Mouse (Mus musculus): ENCODE measurements around the gene Zscan12. TPM values are rescaled to one million over a fixed set of nuclear protein-coding genes. Genes with fewer than 3 reads are reported as not detected.
"Not testable (repeated sequence)": the region's sequence is repeated elsewhere in the genome, so short reads cannot be mapped to it uniquely, and the experiment has no call there.

Gene Zscan12
- polyA plus RNA-seq, 1 experiment from 2014 or later = 7.7 TPM

GRCm38 (mm10) chr13:21350593-21350992 is 12.0 kb upstream of the Zscan12 start:
- no peak for ATAC-seq (ENCODE audit: extremely low read depth, insufficient number of reproducible peaks, low FRiP score, low TSS enrichment)
- H3K9me3 ChIP-seq = no peaks in the 10 kb centered on the region
- no peak overlapping the region for H3K9ac ChIP-seq
- H3K27ac ChIP-seq (replicated peaks) = no peak overlapping the region
- H3K4me2 ChIP-seq = no peak overlapping the region
- no peaks in the 10 kb centered on the region for H3K27me3 ChIP-seq (replicated peaks)
- no peaks in the 10 kb centered on the region for H3K36me3 ChIP-seq
- no peak overlapping the region for H3K4me3 ChIP-seq
- H3K4me1 ChIP-seq = peaks cover 6% of the 10 kb centered on the region; the same call in 1 of the 2 replicates

- WGBS = 58% methylated on average over 12 of the region's 12 CpGs
- H3K9me3 ChIP-seq = no peaks in the 10 kb centered on the region
- peak overlapping the region; percentile 69 for H3K4me3 ChIP-seq
- H3K4me1 ChIP-seq = peaks cover 23% of the 10 kb centered on the region
- H3K36me3 ChIP-seq = peaks cover 29% of the 10 kb centered on the region
- H3K27ac ChIP-seq (replicated peaks) = no peak overlapping the region
- H3K27me3 ChIP-seq (replicated peaks) = no peaks in the 10 kb centered on the region
- H3K9ac ChIP-seq = peak overlapping the region; percentile 91
- no peak for ATAC-seq (ENCODE audit: extremely low read depth, insufficient number of reproducible peaks, low FRiP score, low TSS enrichment)
- H3K4me2 ChIP-seq = peak overlapping the region; percentile 74
Observed at GRCm38 (mm10) chr13:21363719-21364118, 1.1 kb downstream of the Zscan12 start.

- Histone ChIP-seq H3K27me3 (replicated peaks) (no peaks in the 10 kb centered on the region), H3K4me2 (no peak overlapping the region), H3K4me3 (no peak overlapping the region), H3K9me3 (no peaks in the 10 kb centered on the region), H3K4me1 (peaks cover 23% of the 10 kb centered on the region), H3K9ac (no peak overlapping the region), H3K36me3 (peaks cover 58% of the 10 kb centered on the region), H3K27ac (replicated peaks) (no peak overlapping the region)
- no peak for ATAC-seq (ENCODE audit: extremely low read depth, insufficient number of reproducible peaks, low FRiP score, low TSS enrichment)
- 48% methylated on average over 6 of the region's 6 CpGs for WGBS
Observed at GRCm38 (mm10) chr13:21366635-21367034, 4.0 kb downstream of the Zscan12 start.

GRCm38 (mm10) chr13:21372700-21373099 is 10.1 kb downstream of the Zscan12 start:
- H3K27me3 ChIP-seq (replicated peaks) = no peaks in the 10 kb centered on the region
- no peak overlapping the region for H3K27ac ChIP-seq (replicated peaks)
- H3K9me3 ChIP-seq = no peaks in the 10 kb centered on the region
- no peak overlapping the region for H3K9ac ChIP-seq
- H3K36me3 ChIP-seq = peaks cover 39% of the 10 kb centered on the region
- ATAC-seq (ENCODE audit: extremely low read depth, insufficient number of reproducible peaks, low FRiP score, low TSS enrichment) = no peak
- no peak overlapping the region for H3K4me3 ChIP-seq
- 84% methylated on average over 2 of the region's 2 CpGs for WGBS
- H3K4me2 ChIP-seq = no peak overlapping the region
- H3K4me1 ChIP-seq = peaks cover 4% of the 10 kb centered on the region; the same call in 1 of the 2 replicates

- Histone ChIP-seq H3K27me3 (replicated peaks) (no peaks in the 10 kb centered on the region), H3K9me3 (no peaks in the 10 kb centered on the region), H3K4me2 (no peak overlapping the region), H3K27ac (replicated peaks) (no peak overlapping the region), H3K36me3 (no peaks in the 10 kb centered on the region), H3K4me3 (no peak overlapping the region), H3K4me1 (peaks cover 4% of the 10 kb centered on the region; the same call in 1 of the 2 replicates), H3K9ac (no peak overlapping the region)
- 74% methylated on average over 2 of the region's 2 CpGs for WGBS
- ATAC-seq (ENCODE audit: extremely low read depth, insufficient number of reproducible peaks, low FRiP score, low TSS enrichment) = no peak
Observed at GRCm38 (mm10) chr13:21377773-21378172, 15.2 kb downstream of the Zscan12 start.

GRCm38 (mm10) chr13:21395211-21395610 is 32.6 kb downstream of the Zscan12 start:
- ATAC-seq (ENCODE audit: extremely low read depth, insufficient number of reproducible peaks, low FRiP score, low TSS enrichment) = no peak
- Histone ChIP-seq H3K4me1 (peaks cover 19% of the 10 kb centered on the region), H3K27ac (replicated peaks) (no peak overlapping the region), H3K9me3 (no peaks in the 10 kb centered on the region), H3K36me3 (peaks cover 84% of the 10 kb centered on the region), H3K4me3 (no peak overlapping the region), H3K4me2 (no peak overlapping the region), H3K27me3 (replicated peaks) (no peaks in the 10 kb centered on the region), H3K9ac (no peak overlapping the region)
- 90% methylated on average over 1 of the region's 1 CpGs for WGBS

GRCm38 (mm10) chr13:21395623-21396022 is 33.0 kb downstream of the Zscan12 start:
- H3K4me3 ChIP-seq = no peak overlapping the region
- H3K36me3 ChIP-seq = peaks cover 80% of the 10 kb centered on the region
- 89% methylated on average over 6 of the region's 6 CpGs for WGBS
- no peak overlapping the region for H3K4me2 ChIP-seq
- no peak overlapping the region for H3K27ac ChIP-seq (replicated peaks)
- no peaks in the 10 kb centered on the region for H3K9me3 ChIP-seq
- H3K9ac ChIP-seq = no peak overlapping the region
- no peak for ATAC-seq (ENCODE audit: extremely low read depth, insufficient number of reproducible peaks, low FRiP score, low TSS enrichment)
- H3K4me1 ChIP-seq = peaks cover 23% of the 10 kb centered on the region
- H3K27me3 ChIP-seq (replicated peaks) = no peaks in the 10 kb centered on the region

- Histone ChIP-seq H3K4me1 (peaks cover 27% of the 10 kb centered on the region), H3K36me3 (peaks cover 75% of the 10 kb centered on the region)
- not testable (repeated sequence) for H3K9ac ChIP-seq; H3K4me3 ChIP-seq; H3K9me3 ChIP-seq; H3K27me3 ChIP-seq (replicated peaks); ATAC-seq (ENCODE audit: extremely low read depth, insufficient number of reproducible peaks, low FRiP score, low TSS enrichment); H3K27ac ChIP-seq (replicated peaks); H3K4me2 ChIP-seq
- 85% methylated on average over 12 of the region's 18 CpGs for WGBS
Observed at GRCm38 (mm10) chr13:21396048-21396447, 33.4 kb downstream of the Zscan12 start.

- H3K9me3 ChIP-seq = no peaks in the 10 kb centered on the region
- H3K9ac ChIP-seq = no peak overlapping the region
- H3K27me3 ChIP-seq (replicated peaks) = no peaks in the 10 kb centered on the region
- no peak for ATAC-seq (ENCODE audit: extremely low read depth, insufficient number of reproducible peaks, low FRiP score, low TSS enrichment)
- 83% methylated on average over 2 of the region's 2 CpGs for WGBS
- peaks cover 61% of the 10 kb centered on the region for H3K36me3 ChIP-seq
- no peak overlapping the region for H3K27ac ChIP-seq (replicated peaks)
- H3K4me2 ChIP-seq = no peak overlapping the region
- no peak overlapping the region for H3K4me3 ChIP-seq
- H3K4me1 ChIP-seq = peaks cover 32% of the 10 kb centered on the region
Observed at GRCm38 (mm10) chr13:21397486-21397885, 34.9 kb downstream of the Zscan12 start.

GRCm38 (mm10) chr13:21401166-21401565 is 38.5 kb downstream of the Zscan12 start:
- 0 out of 2 replicates have a peak overlapping the region, but pooled peaks have one; percentile 91 for H3K27ac ChIP-seq (replicated peaks)
- peaks cover 25% of the 10 kb centered on the region for H3K36me3 ChIP-seq
- no peaks in the 10 kb centered on the region for H3K27me3 ChIP-seq (replicated peaks)
- 65% methylated on average over 3 of the region's 3 CpGs for WGBS
- H3K4me1 ChIP-seq = peaks cover 32% of the 10 kb centered on the region
- H3K9me3 ChIP-seq = no peaks in the 10 kb centered on the region
- no peak for ATAC-seq (ENCODE audit: extremely low read depth, insufficient number of reproducible peaks, low FRiP score, low TSS enrichment)
- H3K4me2 ChIP-seq = peak overlapping the region; percentile 81
- peak overlapping the region; percentile 94 for H3K9ac ChIP-seq
- peak overlapping the region; percentile 82 for H3K4me3 ChIP-seq

GRCm38 (mm10) chr13:21401636-21402286 is 39.1 kb downstream of the Zscan12 start:
- H3K27me3 ChIP-seq (replicated peaks) = no peaks in the 10 kb centered on the region
- H3K27ac ChIP-seq (replicated peaks) = peak overlapping the region; percentile 91
- peak overlapping the region; percentile 94 for H3K9ac ChIP-seq
- no peaks in the 10 kb centered on the region for H3K9me3 ChIP-seq
- 1% methylated on average over 12 of the region's 12 CpGs for WGBS
- H3K36me3 ChIP-seq = peaks cover 19% of the 10 kb centered on the region
- H3K4me1 ChIP-seq = peaks cover 32% of the 10 kb centered on the region
- ATAC-seq (ENCODE audit: extremely low read depth, insufficient number of reproducible peaks, low FRiP score, low TSS enrichment) = peak; percentile 23; the same call in 1 of the 2 replicates
- H3K4me2 ChIP-seq = peak overlapping the region; percentile 81
- peak overlapping the region; percentile 82 for H3K4me3 ChIP-seq

GRCm38 (mm10) chr13:21402287-21402846 is 39.7 kb downstream of the Zscan12 start, which contains the start of gene Zkscan3:
TSS of gene Zkscan3 (minus strand) at chr13:21402755.
- peak within 1 kb of the TSS; percentile 91 for H3K27ac ChIP-seq (replicated peaks)
- peaks cover 35% of the 10 kb centered on the region for H3K4me1 ChIP-seq
- H3K4me3 ChIP-seq = peak within 1 kb of the TSS; percentile 82
- peak; percentile 78; the same call in 1 of the 2 replicates for ATAC-seq (ENCODE audit: extremely low read depth, insufficient number of reproducible peaks, low FRiP score, low TSS enrichment)
- H3K9me3 ChIP-seq = no peaks in the 10 kb centered on the region
- peak within 1 kb of the TSS; percentile 94 for H3K9ac ChIP-seq
- H3K27me3 ChIP-seq (replicated peaks) = no peaks in the 10 kb centered on the region
- H3K4me2 ChIP-seq = peak within 1 kb of the TSS; percentile 81
- WGBS = under 1% methylated on average over 35 of the region's 35 CpGs
- H3K36me3 ChIP-seq = peaks cover 15% of the 10 kb centered on the region

All from heart, embryonic 13.5 days (tissue).